Mouse (Mus musculus) spleen, adult 2 months (tissue): ENCODE measurements around the gene Pappa.

Experiments
- CTCF ChIP-seq: fragments of 200-500 bp; IDR thresholded peaks from 2 replicates; pipeline ENCODE4 v1.5.1; 2011; ENCODE audit warnings: mild to moderate bottlenecking, inconsistent platforms; ENCODE audit not compliant: insufficient read depth, insufficient read length, insufficient replicate concordance; ENCODE audit errors: extremely low read depth
- POLR2A ChIP-seq: fragments of 200-500 bp; IDR thresholded peaks from 2 replicates; pipeline ENCODE4 v1.6.1; 2011; ENCODE audit warnings: low read depth, low read length, inconsistent platforms

- TF ChIP-seq POLR2A (no peak), CTCF (no peak)
Measured at GRCm38 (mm10) chr4:65092191-65092590, 31.8 kb upstream of the Pappa start.
